Mouse (Mus musculus) C2C12 (cell line): ENCODE results near the gene Slc24a3. TPM values are rescaled to one million over a fixed set of nuclear protein-coding genes. Genes with fewer than 3 reads are reported as not detected.

Source experiments
- H3K27me3 ChIP-seq: one replicate; pipeline ENCODE4 v1.6.1; 2011; ENCODE audit not compliant: control insufficient read depth, insufficient read depth, insufficient read length
- H3K36me3 ChIP-seq: one replicate; pipeline ENCODE4 v1.6.1; 2011; ENCODE audit not compliant: control insufficient read depth, insufficient read depth
- H3K4me3 ChIP-seq: one replicate; pipeline ENCODE4 v1.5.1; 2011; ENCODE audit warnings: mild to moderate bottlenecking, control low read depth; ENCODE audit not compliant: poor library complexity, insufficient read depth, severe bottlenecking
- H3K79me2 ChIP-seq: one replicate; pipeline ENCODE4 v1.6.1; 2011; ENCODE audit not compliant: control insufficient read depth, insufficient read depth
- H3K79me3 ChIP-seq: one replicate; pipeline ENCODE4 v1.6.1; 2011; ENCODE audit warnings: low read depth, control low read depth
- H3ac ChIP-seq: one replicate; pipeline ENCODE3; 2011; ENCODE audit warnings: low read depth; ENCODE audit not compliant: control insufficient read depth, insufficient read length
- CEBPB ChIP-seq: IDR thresholded peaks from one replicate; pipeline ENCODE4 v1.6.1; 2011; ENCODE audit warnings: low read depth, mild to moderate bottlenecking, control low read depth, moderate library complexity
- CTCF ChIP-seq: IDR thresholded peaks from one replicate; pipeline ENCODE4 v1.5.1; 2011; ENCODE audit not compliant: control insufficient read depth, insufficient read depth, insufficient read length
- FOSL1 ChIP-seq: IDR thresholded peaks from one replicate; pipeline ENCODE4 v1.8.0; 2011; ENCODE audit warnings: mild to moderate bottlenecking, low read length; ENCODE audit not compliant: poor library complexity, insufficient read depth, severe bottlenecking
- MAX ChIP-seq: IDR thresholded peaks from one replicate; pipeline ENCODE4 v1.6.1; 2011; ENCODE audit warnings: mild to moderate bottlenecking, control low read depth
- MYOD1 ChIP-seq: IDR thresholded peaks from one replicate; pipeline ENCODE4 v1.6.1; 2011; ENCODE audit warnings: low read depth; ENCODE audit not compliant: control insufficient read depth, insufficient read length
- MYOG ChIP-seq: IDR thresholded peaks from one replicate; pipeline ENCODE4 v1.6.1; 2011; ENCODE audit not compliant: control insufficient read depth, insufficient read length; ENCODE audit errors: extremely low read depth
- USF1 ChIP-seq: IDR thresholded peaks from one replicate; pipeline ENCODE4 v1.6.1; 2011; ENCODE audit warnings: low read depth, mild to moderate bottlenecking, control low read depth, moderate library complexity
- polyA plus RNA-seq: library from polyadenylated mRNA; unstranded; fragments of >200 nt; fragmentation: generic; extraction: Trizol; gene quantifications from one replicate; pipeline ENCODE4 v1.2.1, GENCODE M21; 2012; ENCODE audit warnings: missing spikeins

Gene Slc24a3
- polyA plus RNA-seq, 1 experiment = 0.35 TPM

GRCm38 (mm10) chr2:145152281-145152680 is 15.3 kb upstream of the Slc24a3 start:
- no peaks in the 10 kb centered on the region for H3K79me2 ChIP-seq
- H3K27me3 ChIP-seq = no peaks in the 10 kb centered on the region
- H3ac ChIP-seq = no peak overlapping the region
- no peak for TF ChIP-seq CTCF
- TF ChIP-seq USF1 = no peak
- TF ChIP-seq MYOG = no peak
- no peak for TF ChIP-seq CEBPB
- no peak for TF ChIP-seq FOSL1
- TF ChIP-seq MAX = no peak
- no peaks in the 10 kb centered on the region for H3K36me3 ChIP-seq
- H3K4me3 ChIP-seq = no peak overlapping the region
- H3K79me3 ChIP-seq = no peaks in the 10 kb centered on the region

- Histone ChIP-seq H3K4me3 (no peak overlapping the region), H3K79me2 (no peaks in the 10 kb centered on the region), H3ac (no peak overlapping the region), H3K27me3 (no peaks in the 10 kb centered on the region), H3K36me3 (no peaks in the 10 kb centered on the region), H3K79me3 (no peaks in the 10 kb centered on the region)
- TF ChIP-seq CEBPB (no peak), FOSL1 (peak; percentile 46)
Measured at GRCm38 (mm10) chr2:145158972-145159371, 8.6 kb upstream of the Slc24a3 start.

GRCm38 (mm10) chr2:145161046-145161700 is 6.4 kb upstream of the Slc24a3 start:
- H3ac ChIP-seq = no peak overlapping the region
- TF ChIP-seq MYOD1 (no peak), CTCF (peak; percentile 83)
- no peaks in the 10 kb centered on the region for H3K79me3 ChIP-seq
- no peak overlapping the region for H3K4me3 ChIP-seq
- no peaks in the 10 kb centered on the region for H3K79me2 ChIP-seq
- H3K27me3 ChIP-seq = no peaks in the 10 kb centered on the region
- no peaks in the 10 kb centered on the region for H3K36me3 ChIP-seq

- no peak overlapping the region for H3K4me3 ChIP-seq
- no peak overlapping the region for H3ac ChIP-seq
- H3K27me3 ChIP-seq = no peaks in the 10 kb centered on the region
- H3K36me3 ChIP-seq = no peaks in the 10 kb centered on the region
- H3K79me2 ChIP-seq = no peaks in the 10 kb centered on the region
- no peaks in the 10 kb centered on the region for H3K79me3 ChIP-seq
- TF ChIP-seq MAX (no peak), USF1 (no peak), CTCF (no peak), CEBPB (no peak), MYOG (no peak), FOSL1 (no peak), MYOD1 (no peak)
Measured at GRCm38 (mm10) chr2:145164086-145164485, 3.5 kb upstream of the Slc24a3 start.

- TF ChIP-seq MAX (no peak), MYOD1 (no peak), CEBPB (no peak), MYOG (no peak), USF1 (no peak), CTCF (no peak), FOSL1 (no peak)
- Histone ChIP-seq H3K79me2 (no peaks in the 10 kb centered on the region), H3K36me3 (no peaks in the 10 kb centered on the region), H3K27me3 (no peaks in the 10 kb centered on the region), H3K79me3 (no peaks in the 10 kb centered on the region), H3ac (no peak overlapping the region), H3K4me3 (no peak overlapping the region)
Measured at GRCm38 (mm10) chr2:145164562-145164961, 3.0 kb upstream of the Slc24a3 start.

- TF ChIP-seq USF1 (no peak), CTCF (no peak), MAX (no peak), FOSL1 (no peak), CEBPB (no peak), MYOG (no peak), MYOD1 (no peak)
- Histone ChIP-seq H3K79me3 (no peaks in the 10 kb centered on the region), H3K36me3 (no peaks in the 10 kb centered on the region), H3ac (no peak overlapping the region), H3K79me2 (no peaks in the 10 kb centered on the region), H3K27me3 (no peaks in the 10 kb centered on the region), H3K4me3 (no peak overlapping the region)
Measured at GRCm38 (mm10) chr2:145165076-145165475, 2.5 kb upstream of the Slc24a3 start.
